25 mouse cellular contexts compared by ENCODE assay signal in the genomic region with DNA sequence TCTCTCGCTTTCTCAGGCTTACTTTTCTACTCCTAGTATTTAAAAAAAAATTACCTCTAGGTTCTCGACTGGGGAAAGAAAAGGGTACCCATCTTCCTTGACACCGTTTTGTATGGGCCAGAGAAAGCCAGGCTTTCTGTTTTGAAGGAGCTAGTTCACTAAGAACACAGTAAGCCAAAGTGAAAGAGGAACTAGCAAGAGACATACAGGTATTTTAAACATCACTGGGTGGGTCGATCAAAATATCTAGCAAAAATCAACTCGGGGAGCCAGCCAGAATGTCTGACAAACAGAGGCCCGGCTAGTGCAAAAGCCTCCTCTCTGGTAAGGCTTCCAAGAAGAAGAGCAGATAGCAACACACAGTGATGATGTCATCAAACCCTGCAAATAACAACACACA.
"Had no signal": no experiment of that assay in that cellular context is flagged by ENCODE, and none has a peak within 500 bp of the region (broad histone marks: within the 10 kb centered on the region; RNA-seq: fewer than 3 reads in every experiment).

No protein-coding gene starts in this region.

- H3K4me2 ChIP-seq: heart, embryonic 11.5 days; hindbrain, embryonic 12.5 days; hindbrain, embryonic 14.5 days; kidney, embryonic 15.5 days; limb, embryonic 13.5 days; limb, embryonic 15.5 days; liver, embryonic 12.5 days had no signal

- H3K9ac ChIP-seq: hindbrain, embryonic 12.5 days; hindbrain, embryonic 14.5 days; kidney, embryonic 15.5 days; limb, embryonic 13.5 days; limb, embryonic 15.5 days; liver, embryonic 12.5 days had no signal

- DNase-seq: gastrocnemius, adult 2 months; gastrocnemius, postnatal 10 days; gastrocnemius, postnatal 25 days; heart, adult 2 months; heart, postnatal 10 days; heart, postnatal 4 days; kidney, adult 11 months; kidney, adult 2 months; kidney, adult 9 months; kidney, postnatal 14 days; kidney, postnatal 36 days; layer of hippocampus, adult 9-11 months; layer of hippocampus, postnatal 36 days; left cerebral cortex, postnatal 4 days had no signal

- H3K9me3 ChIP-seq: hindbrain, embryonic 10.5 days; hindbrain, embryonic 12.5 days; kidney, embryonic 15.5 days; limb, embryonic 13.5 days; limb, embryonic 15.5 days; liver, embryonic 12.5 days had no signal

- H3K4me1 ChIP-seq: kidney, embryonic 15.5 days; liver, embryonic 12.5 days had no signal

- H3K4me3 ChIP-seq: gastrocnemius, adult 2 months; heart, adult 2 months; hindbrain, embryonic 10.5 days; hindbrain, embryonic 12.5 days; kidney, embryonic 15.5 days; limb, embryonic 13.5 days; limb, embryonic 15.5 days; liver, embryonic 12.5 days had no signal

- H3K36me3 ChIP-seq: hindbrain, embryonic 10.5 days; hindbrain, embryonic 12.5 days; kidney, embryonic 15.5 days; limb, embryonic 13.5 days; limb, embryonic 15.5 days; liver, embryonic 12.5 days had no signal

- H3K27ac ChIP-seq: gastrocnemius, adult 2 months; heart, adult 2 months; hindbrain, embryonic 10.5 days; hindbrain, embryonic 12.5 days; hindbrain, embryonic 14.5 days; kidney, embryonic 15.5 days; kidney, postnatal 0 days; limb, embryonic 13.5 days; limb, embryonic 15.5 days; liver, embryonic 12.5 days had no signal

- ATAC-seq: hindbrain, embryonic 16.5 days; intestine, embryonic 16.5 days; liver, embryonic 12.5 days had no signal

- H3K27me3 ChIP-seq: hindbrain, embryonic 12.5 days; kidney, embryonic 15.5 days; limb, embryonic 13.5 days; limb, embryonic 15.5 days; liver, embryonic 12.5 days had no signal
